Mouse (Mus musculus) limb, embryonic 12.5 days (tissue): Measurements from ENCODE around the gene Cd151. TPM values are rescaled to one million over a fixed set of nuclear protein-coding genes. Genes with fewer than 3 reads are reported as not detected.

Experiments used
- ATAC-seq: fragments of 200-750 bp; cut with Nextera tagmentation; 2 replicates; pipeline ENCODE4 v1.8.0; 2017; ENCODE audit warnings: low read depth, moderate TSS enrichment; ENCODE audit not compliant: insufficient number of reproducible peaks, insufficient read depth, low FRiP score, low TSS enrichment
- H3K27ac ChIP-seq: fragments of 300-500 bp; sonication (generic); 2 replicates; pipeline ENCODE4 v1.5.1; 2016; ENCODE audit warnings: mild to moderate bottlenecking, moderate library complexity
- H3K27me3 ChIP-seq: fragments of 300-500 bp; sonication (generic); 2 replicates; pipeline ENCODE4 v1.6.1; 2016; ENCODE audit warnings: mild to moderate bottlenecking, moderate library complexity
- H3K36me3 ChIP-seq: fragments of 300-500 bp; sonication (generic); 2 replicates; pipeline ENCODE4 v1.6.1; 2016; ENCODE audit warnings: mild to moderate bottlenecking, moderate library complexity
- H3K4me1 ChIP-seq: fragments of 300-500 bp; sonication (generic); replicated peaks from 2 replicates; pipeline ENCODE4 v1.6.1; 2016
- H3K4me2 ChIP-seq: fragments of 300-500 bp; sonication (generic); 2 replicates; pipeline ENCODE4 v1.6.1; 2016; ENCODE audit warnings: mild to moderate bottlenecking, moderate library complexity
- H3K4me3 ChIP-seq: fragments of 300-500 bp; sonication (generic); replicated peaks from 2 replicates; pipeline ENCODE4 v1.5.1; 2016; ENCODE audit warnings: mild to moderate bottlenecking
- H3K9ac ChIP-seq: fragments of 300-500 bp; sonication (generic); replicated peaks from 2 replicates; pipeline ENCODE4 v1.6.1; 2016; ENCODE audit warnings: mild to moderate bottlenecking, moderate library complexity
- H3K9me3 ChIP-seq: fragments of 300-500 bp; sonication (generic); 2 replicates; pipeline ENCODE4 v1.6.1; 2016; ENCODE audit warnings: mild to moderate bottlenecking, moderate library complexity
- WGBS: fragments of 180-500 bp; shearing (Covaris S2); methylation state at CpG from one replicate; pipeline ENCODE4 v1.1.7; 2016; 5-methylcytosine and 5-hydroxymethylcytosine counted together
- polyA plus RNA-seq: library from polyadenylated mRNA; unstranded; fragments of >200 nt; fragmentation: Nextera tagmentation; extraction: Ambion mirVana; gene quantifications from 2 replicates; pipeline ENCODE4 v1.2.1, GENCODE M21; 2016

The Cd151 gene
- polyA plus RNA-seq, 1 experiment from 2014 or later = 13.5 TPM

- H3K4me2 ChIP-seq = peak overlapping the region; percentile 92
- peak overlapping the region; percentile 87 for H3K27ac ChIP-seq
- H3K9me3 ChIP-seq = no peaks in the 10 kb centered on the region
- under 1% methylated on average over 11 of the region's 17 CpGs for WGBS
- peak overlapping the region; percentile 73 for H3K4me3 ChIP-seq
- H3K4me1 ChIP-seq = peaks cover 51% of the 10 kb centered on the region
- peak overlapping the region; percentile 82 for H3K9ac ChIP-seq
- peak; percentile 32; the same call in 1 of the 2 replicates for ATAC-seq
- H3K36me3 ChIP-seq = peaks cover 13% of the 10 kb centered on the region
- peaks cover 8% of the 10 kb centered on the region for H3K27me3 ChIP-seq
Measured at GRCm38 (mm10) chr7:141476226-141476980, 9.2 kb downstream of the Cd151 start.

GRCm38 (mm10) chr7:141476981-141477370 is 9.8 kb downstream of the Cd151 start:
- Histone ChIP-seq H3K4me3 (peak overlapping the region; percentile 73), H3K27me3 (peaks cover 14% of the 10 kb centered on the region), H3K4me2 (peak overlapping the region; percentile 92), H3K27ac (peak overlapping the region; percentile 87), H3K9me3 (no peaks in the 10 kb centered on the region), H3K4me1 (peaks cover 56% of the 10 kb centered on the region), H3K36me3 (peaks cover 10% of the 10 kb centered on the region), H3K9ac (peak overlapping the region; percentile 82)
- no peak for ATAC-seq
- WGBS = 17% methylated on average over 7 of the region's 7 CpGs

- Histone ChIP-seq H3K4me3 (0 out of 2 replicates have a peak overlapping the region, but pooled peaks have one; percentile 73), H3K27ac (peak overlapping the region; percentile 87), H3K9ac (peak overlapping the region; percentile 42; the same call in 1 of the 2 replicates), H3K4me2 (peak overlapping the region; percentile 92), H3K9me3 (no peaks in the 10 kb centered on the region), H3K36me3 (peaks cover 2% of the 10 kb centered on the region), H3K4me1 (peaks cover 64% of the 10 kb centered on the region), H3K27me3 (peaks cover 21% of the 10 kb centered on the region)
- no peak for ATAC-seq
- WGBS = 58% methylated on average over 4 of the region's 4 CpGs
Measured at GRCm38 (mm10) chr7:141477578-141478269, 10.5 kb downstream of the Cd151 start.

- Histone ChIP-seq H3K36me3 (no peaks in the 10 kb centered on the region), H3K4me3 (0 out of 2 replicates have a peak overlapping the region, but pooled peaks have one; percentile 0), H3K4me2 (peak overlapping the region; percentile 92; the same call in 1 of the 2 replicates), H3K9ac (peak overlapping the region; percentile 42; the same call in 1 of the 2 replicates), H3K27ac (peak overlapping the region; percentile 87), H3K27me3 (peaks cover 27% of the 10 kb centered on the region), H3K4me1 (peaks cover 66% of the 10 kb centered on the region), H3K9me3 (no peaks in the 10 kb centered on the region)
- no peak for ATAC-seq
- WGBS = 82% methylated on average over 5 of the region's 5 CpGs
Measured at GRCm38 (mm10) chr7:141478270-141478748, 11.1 kb downstream of the Cd151 start.

- WGBS = 12% methylated on average over 10 of the region's 10 CpGs
- Histone ChIP-seq H3K9me3 (no peaks in the 10 kb centered on the region), H3K4me2 (peak overlapping the region; percentile 96), H3K36me3 (no peaks in the 10 kb centered on the region), H3K4me1 (peaks cover 49% of the 10 kb centered on the region), H3K9ac (no peak overlapping the region), H3K4me3 (peak overlapping the region; percentile 61; the same call in 1 of the 2 replicates), H3K27ac (no peak overlapping the region), H3K27me3 (peaks cover 42% of the 10 kb centered on the region)
- ATAC-seq = no peak; the same call in 1 of the 2 replicates
Measured at GRCm38 (mm10) chr7:141480842-141481497, 13.8 kb downstream of the Cd151 start.

- no peaks in the 10 kb centered on the region for H3K36me3 ChIP-seq
- H3K9me3 ChIP-seq = no peaks in the 10 kb centered on the region
- peaks cover 41% of the 10 kb centered on the region for H3K4me1 ChIP-seq
- H3K27ac ChIP-seq = no peak overlapping the region
- H3K27me3 ChIP-seq = peaks cover 42% of the 10 kb centered on the region
- ATAC-seq = 0 out of 2 replicates have a peak, but pooled peaks have one; percentile 4
- H3K4me3 ChIP-seq = peak overlapping the region; percentile 61
- WGBS = 1% methylated on average over 79 of the region's 81 CpGs
- peak overlapping the region; percentile 96 for H3K4me2 ChIP-seq
- H3K9ac ChIP-seq = peak overlapping the region; percentile 60
Measured at GRCm38 (mm10) chr7:141481498-141482401, 14.6 kb downstream of the Cd151 start.

GRCm38 (mm10) chr7:141482531-141483024 is 15.4 kb downstream of the Cd151 start:
- 5% methylated on average over 11 of the region's 11 CpGs for WGBS
- H3K36me3 ChIP-seq = no peaks in the 10 kb centered on the region
- no peak overlapping the region for H3K27ac ChIP-seq
- peaks cover 42% of the 10 kb centered on the region for H3K27me3 ChIP-seq
- peak overlapping the region; percentile 61 for H3K4me3 ChIP-seq
- ATAC-seq = no peak
- H3K4me1 ChIP-seq = peaks cover 33% of the 10 kb centered on the region
- H3K9ac ChIP-seq = peak overlapping the region; percentile 60
- no peaks in the 10 kb centered on the region for H3K9me3 ChIP-seq
- H3K4me2 ChIP-seq = peak overlapping the region; percentile 96

GRCm38 (mm10) chr7:141483114-141483653 is 16.0 kb downstream of the Cd151 start:
- no peak overlapping the region for H3K4me3 ChIP-seq
- 72% methylated on average over 6 of the region's 6 CpGs for WGBS
- H3K4me2 ChIP-seq = peak overlapping the region; percentile 96; the same call in 1 of the 2 replicates
- H3K9me3 ChIP-seq = no peaks in the 10 kb centered on the region
- H3K27ac ChIP-seq = no peak overlapping the region
- peaks cover 42% of the 10 kb centered on the region for H3K27me3 ChIP-seq
- H3K4me1 ChIP-seq = peaks cover 26% of the 10 kb centered on the region
- no peak for ATAC-seq
- H3K36me3 ChIP-seq = no peaks in the 10 kb centered on the region
- no peak overlapping the region for H3K9ac ChIP-seq

- H3K27ac ChIP-seq = no peak overlapping the region
- H3K4me2 ChIP-seq = no peak overlapping the region
- H3K9ac ChIP-seq = no peak overlapping the region
- no peaks in the 10 kb centered on the region for H3K36me3 ChIP-seq
- 61% methylated on average over 5 of the region's 5 CpGs for WGBS
- no peak overlapping the region for H3K4me3 ChIP-seq
- no peak for ATAC-seq
- peaks cover 23% of the 10 kb centered on the region for H3K4me1 ChIP-seq
- peaks cover 42% of the 10 kb centered on the region for H3K27me3 ChIP-seq
- no peaks in the 10 kb centered on the region for H3K9me3 ChIP-seq
Measured at GRCm38 (mm10) chr7:141484186-141485120, 17.3 kb downstream of the Cd151 start.
